In genomic region chr9:86980942-86981341, GRCm38 (mm10) we compare ENCODE assay signal across 30 mouse cellular contexts. TPM values are rescaled to one million over a fixed set of nuclear protein-coding genes. Genes with fewer than 3 reads are reported as not detected.
DNase-seq lines count a peak whose midpoint lies in the region; ATAC-seq lines count a peak whose summit lies in the region.
"Had no signal": no experiment of that assay in that cellular context is flagged by ENCODE, and none has a peak within 500 bp of the region (broad histone marks: within the 10 kb centered on the region; RNA-seq: fewer than 3 reads in every experiment).

No protein-coding gene starts in this region.

- no peaks in the 10 kb centered on the region for H3K36me3 ChIP-seq in forebrain, embryonic 16.5 days (ENCODE audit: control insufficient read depth, insufficient read depth)
- H3K36me3 ChIP-seq in forebrain, embryonic 11.5 days (ENCODE audit: control insufficient read depth, insufficient read depth, low read length), result no peaks in the 10 kb centered on the region
- H3K36me3 ChIP-seq in intestine, embryonic 16.5 days (ENCODE audit: control insufficient read depth, insufficient read depth, low read length), result no peaks in the 10 kb centered on the region
- H3K36me3 ChIP-seq in intestine, embryonic 15.5 days, result no peaks in the 10 kb centered on the region
- H3K36me3 ChIP-seq in midbrain, embryonic 16.5 days (ENCODE audit: control insufficient read depth, insufficient read depth, low read length), result no peaks in the 10 kb centered on the region
- H3K36me3 ChIP-seq in midbrain, embryonic 14.5 days (ENCODE audit: control insufficient read depth, insufficient read depth, low read length), result no peaks in the 10 kb centered on the region
- H3K36me3 ChIP-seq: embryonic facial prominence, embryonic 10.5 days; embryonic facial prominence, embryonic 13.5 days; heart, embryonic 12.5 days; heart, embryonic 15.5 days; hindbrain, embryonic 10.5 days; hindbrain, embryonic 13.5 days had no signal

- peaks cover 3% of the 10 kb centered on the region; the same call in 1 of the 2 replicates for H3K4me1 ChIP-seq in forebrain, embryonic 16.5 days (replicated peaks; ENCODE audit: control insufficient read depth, insufficient read depth, low read length)
- H3K4me1 ChIP-seq in forebrain, embryonic 11.5 days (replicated peaks; ENCODE audit: control insufficient read depth, insufficient read depth, low read length), result no peaks in the 10 kb centered on the region
- no peaks in the 10 kb centered on the region for H3K4me1 ChIP-seq in intestine, embryonic 16.5 days (ENCODE audit: control insufficient read depth, insufficient read depth, low read length)
- H3K4me1 ChIP-seq in intestine, embryonic 15.5 days (replicated peaks), result no peaks in the 10 kb centered on the region
- peaks cover 3% of the 10 kb centered on the region; the same call in 1 of the 2 replicates for H3K4me1 ChIP-seq in midbrain, embryonic 16.5 days (ENCODE audit: control insufficient read depth, insufficient read depth, low read length)
- H3K4me1 ChIP-seq in midbrain, embryonic 14.5 days (ENCODE audit: control insufficient read depth, insufficient read depth, low read length), result no peaks in the 10 kb centered on the region
- H3K4me1 ChIP-seq: heart, embryonic 15.5 days; hindbrain, embryonic 13.5 days had no signal

- H3K27me3 ChIP-seq in forebrain, embryonic 16.5 days (replicated peaks; ENCODE audit: control insufficient read depth, insufficient read depth, low read length), result no peaks in the 10 kb centered on the region
- no peaks in the 10 kb centered on the region for H3K27me3 ChIP-seq in forebrain, embryonic 11.5 days (ENCODE audit: control insufficient read depth, insufficient read depth, low read length)
- H3K27me3 ChIP-seq in intestine, embryonic 16.5 days (replicated peaks; ENCODE audit: control insufficient read depth, insufficient read depth, low read length), result no peaks in the 10 kb centered on the region
- H3K27me3 ChIP-seq in intestine, embryonic 15.5 days (replicated peaks), result no peaks in the 10 kb centered on the region
- no peaks in the 10 kb centered on the region for H3K27me3 ChIP-seq in midbrain, embryonic 16.5 days (ENCODE audit: control insufficient read depth, insufficient read depth, low read depth, low read length)
- H3K27me3 ChIP-seq in midbrain, embryonic 14.5 days (ENCODE audit: control insufficient read depth, insufficient read depth, low read length), result no peaks in the 10 kb centered on the region
- H3K27me3 ChIP-seq: embryonic facial prominence, embryonic 13.5 days; heart, embryonic 12.5 days; heart, embryonic 15.5 days; hindbrain, embryonic 13.5 days had no signal

- H3K27ac ChIP-seq in forebrain, embryonic 16.5 days (ENCODE audit: low read length), result no peak overlapping the region
- no peak overlapping the region for H3K27ac ChIP-seq in forebrain, embryonic 11.5 days (ENCODE audit: low read depth, low read length)
- no peak overlapping the region for H3K27ac ChIP-seq in intestine, embryonic 16.5 days (ENCODE audit: low read length)
- H3K27ac ChIP-seq in intestine, embryonic 15.5 days, result no peak overlapping the region
- no peak overlapping the region for H3K27ac ChIP-seq in midbrain, embryonic 16.5 days (ENCODE audit: low read length)
- no peak overlapping the region for H3K27ac ChIP-seq in midbrain, embryonic 14.5 days (replicated peaks; ENCODE audit: low read depth, low read length)
- H3K27ac ChIP-seq: embryonic facial prominence, embryonic 10.5 days; embryonic facial prominence, embryonic 13.5 days; gastrocnemius, adult 2 months; heart, embryonic 15.5 days; hindbrain, embryonic 10.5 days; hindbrain, embryonic 13.5 days had no signal

- DNase-seq in forebrain, embryonic 11.5 days (ENCODE audit: low spot score), result no peak
- no peak for DNase-seq in midbrain, embryonic 14.5 days
- DNase-seq in gastrocnemius, postnatal 14 days, result no peak
- DNase-seq: adrenal gland, adult 8-10 months; adrenal gland, postnatal 25 days; cerebellum, adult 11-12 months; cerebellum, adult 8-10 months; embryo, embryonic 11 days; gastrocnemius, adult 2 months; gastrocnemius, postnatal 25 days; heart, adult 18-20 months; heart, postnatal 10 days; heart, postnatal 36 days; kidney, adult 18-20 months had no signal

- no peak overlapping the region for H3K4me3 ChIP-seq in forebrain, embryonic 16.5 days (replicated peaks; ENCODE audit: low read length)
- H3K4me3 ChIP-seq in forebrain, embryonic 11.5 days (ENCODE audit: low read depth, low read length), result no peak overlapping the region
- no peak overlapping the region for H3K4me3 ChIP-seq in intestine, embryonic 16.5 days (ENCODE audit: low read length)
- no peak overlapping the region for H3K4me3 ChIP-seq in intestine, embryonic 15.5 days (replicated peaks)
- H3K4me3 ChIP-seq in midbrain, embryonic 16.5 days (ENCODE audit: low read depth, low read length), result no peak overlapping the region
- H3K4me3 ChIP-seq in midbrain, embryonic 14.5 days (replicated peaks; ENCODE audit: low read depth, low read length), result no peak overlapping the region
- H3K4me3 ChIP-seq: embryonic facial prominence, embryonic 10.5 days; embryonic facial prominence, embryonic 13.5 days; erythroblast, embryonic 14.5 days; gastrocnemius, adult 2 months; heart, embryonic 12.5 days; heart, embryonic 15.5 days; hindbrain, embryonic 10.5 days; hindbrain, embryonic 13.5 days had no signal

- no peak overlapping the region for H3K4me2 ChIP-seq in forebrain, embryonic 16.5 days (ENCODE audit: low read length)
- no peak overlapping the region for H3K4me2 ChIP-seq in forebrain, embryonic 11.5 days (ENCODE audit: low read depth, low read length, severe bottlenecking)
- H3K4me2 ChIP-seq in intestine, embryonic 16.5 days (ENCODE audit: low read depth, low read length), result no peak overlapping the region
- no peak overlapping the region for H3K4me2 ChIP-seq in intestine, embryonic 15.5 days (replicated peaks)
- no peak overlapping the region for H3K4me2 ChIP-seq in midbrain, embryonic 16.5 days (ENCODE audit: low read length)
- H3K4me2 ChIP-seq in midbrain, embryonic 14.5 days (ENCODE audit: low read length), result no peak overlapping the region
- H3K4me2 ChIP-seq: heart, embryonic 12.5 days; heart, embryonic 15.5 days; hindbrain, embryonic 13.5 days had no signal

- no peaks in the 10 kb centered on the region for H3K9me3 ChIP-seq in forebrain, embryonic 16.5 days (ENCODE audit: control insufficient read depth, low read length)
- no peaks in the 10 kb centered on the region for H3K9me3 ChIP-seq in forebrain, embryonic 11.5 days (ENCODE audit: control insufficient read depth, low read length)
- H3K9me3 ChIP-seq in intestine, embryonic 16.5 days (ENCODE audit: control insufficient read depth, low read length), result no peaks in the 10 kb centered on the region
- no peaks in the 10 kb centered on the region for H3K9me3 ChIP-seq in intestine, embryonic 15.5 days
- H3K9me3 ChIP-seq in midbrain, embryonic 16.5 days (replicated peaks; ENCODE audit: control insufficient read depth, low read length, poor library complexity, severe bottlenecking), result no peaks in the 10 kb centered on the region
- no peaks in the 10 kb centered on the region for H3K9me3 ChIP-seq in midbrain, embryonic 14.5 days (ENCODE audit: control insufficient read depth, low read length)
- H3K9me3 ChIP-seq: embryonic facial prominence, embryonic 10.5 days; embryonic facial prominence, embryonic 13.5 days; heart, embryonic 12.5 days; heart, embryonic 15.5 days; hindbrain, embryonic 10.5 days; hindbrain, embryonic 13.5 days had no signal

- 53% methylated on average over 2 of the region's 2 CpGs for WGBS in forebrain, embryonic 16.5 days
- WGBS in forebrain, embryonic 11.5 days, result 52% methylated on average over 2 of the region's 2 CpGs
- 39% methylated on average over 2 of the region's 2 CpGs for WGBS in intestine, embryonic 16.5 days
- WGBS in intestine, embryonic 15.5 days, result 46% methylated on average over 2 of the region's 2 CpGs
- WGBS in midbrain, embryonic 16.5 days, result 57% methylated on average over 2 of the region's 2 CpGs
- 61% methylated on average over 2 of the region's 2 CpGs for WGBS in midbrain, embryonic 14.5 days

- ATAC-seq in forebrain, embryonic 16.5 days, result peak; percentile 22; the same call in 1 of the 2 replicates
- ATAC-seq in forebrain, embryonic 11.5 days (replicated peaks; ENCODE audit: low FRiP score), result no peak
- ATAC-seq in intestine, embryonic 16.5 days, result 0 out of 2 replicates have a peak, but pooled peaks have one; percentile 16
- no peak for ATAC-seq in intestine, embryonic 15.5 days
- ATAC-seq in midbrain, embryonic 16.5 days, result peak; percentile 55; the same call in 1 of the 2 replicates
- no peak for ATAC-seq in midbrain, embryonic 14.5 days (ENCODE audit: low FRiP score, low TSS enrichment)
- ATAC-seq: activated CD4-positive, CD25-positive, alpha-beta regulatory T cell, adult 4 months; CD4-positive, CD25-positive, alpha-beta regulatory T cell, adult 4 months had no signal

- intact Hi-C loops in gastrocnemius, postnatal 14 days (cut with DNase I; ENCODE audit: low total_unique reads), result no loop called here

- H3K9ac ChIP-seq in forebrain, embryonic 16.5 days (replicated peaks; ENCODE audit: low read depth, low read length), result no peak overlapping the region
- H3K9ac ChIP-seq in forebrain, embryonic 11.5 days (ENCODE audit: low read length), result no peak overlapping the region
- no peak overlapping the region for H3K9ac ChIP-seq in intestine, embryonic 16.5 days (ENCODE audit: low read depth, low read length)
- no peak overlapping the region for H3K9ac ChIP-seq in intestine, embryonic 15.5 days
- no peak overlapping the region for H3K9ac ChIP-seq in midbrain, embryonic 16.5 days (ENCODE audit: low read depth, low read length)
- H3K9ac ChIP-seq in midbrain, embryonic 14.5 days (replicated peaks; ENCODE audit: low read length), result no peak overlapping the region
- H3K9ac ChIP-seq: embryonic facial prominence, embryonic 13.5 days; heart, embryonic 12.5 days; heart, embryonic 15.5 days; hindbrain, embryonic 13.5 days had no signal

RNA-seq across cellular contexts. Expression of gene Ripply2, which starts 34.4 kb away (rescaled TPM):
- 5.1 and 6.1 TPM in 2 replicates for polyA plus RNA-seq in forebrain, embryonic 16.5 days (2015; fragmentation: Nextera tagmentation; extraction: Ambion mirVana)
- 1.7 and 1.9 TPM in 2 replicates for polyA plus RNA-seq in forebrain, embryonic 11.5 days (2014; fragmentation: Nextera tagmentation; extraction: Ambion mirVana)
- 0.27 and 0.49 TPM in 2 replicates for polyA plus RNA-seq in intestine, embryonic 16.5 days (2015; fragmentation: Nextera tagmentation; extraction: Ambion mirVana)
- polyA plus RNA-seq in intestine, embryonic 15.5 days (2015; fragmentation: Nextera tagmentation; extraction: Ambion mirVana), result 0.33 and 0.35 TPM in 2 replicates
- polyA plus RNA-seq in midbrain, embryonic 16.5 days (2015; fragmentation: Nextera tagmentation; extraction: Ambion mirVana), result 9.3 and 9.4 TPM in 2 replicates
- 9.9 and 12.8 TPM in 2 replicates for polyA plus RNA-seq in midbrain, embryonic 14.5 days (2014; fragmentation: Nextera tagmentation; extraction: Ambion mirVana)
- not detected for total RNA-seq in gastrocnemius, postnatal 14 days (2021)
- total RNA-seq: gastrocnemius, adult 2 months; gastrocnemius, postnatal 25 days; heart, adult 18-20 months; heart, postnatal 10 days; heart, postnatal 36 days; MEL had no signal
- polyA plus RNA-seq: activated CD4-positive, CD25-positive, alpha-beta regulatory T cell, adult 4 months; C2C12; CD4-positive, CD25-positive, alpha-beta regulatory T cell, adult 4 months; embryonic facial prominence, embryonic 10.5 days; embryonic facial prominence, embryonic 13.5 days; erythroblast, embryonic 14.5 days; gonadal fat pad, adult 2 months had no signal

RNA-seq across cellular contexts. Expression of gene Cyb5r4, which starts 40.9 kb away (rescaled TPM):
- 68.4 and 80.6 TPM in 2 replicates for polyA plus RNA-seq in forebrain, embryonic 16.5 days (2015; fragmentation: Nextera tagmentation; extraction: Ambion mirVana)
- 105 and 110 TPM in 2 replicates for polyA plus RNA-seq in forebrain, embryonic 11.5 days (2014; fragmentation: Nextera tagmentation; extraction: Ambion mirVana)
- polyA plus RNA-seq in intestine, embryonic 16.5 days (2015; fragmentation: Nextera tagmentation; extraction: Ambion mirVana), result 56.4 and 57.6 TPM in 2 replicates
- 59.0 and 61.5 TPM in 2 replicates for polyA plus RNA-seq in intestine, embryonic 15.5 days (2015; fragmentation: Nextera tagmentation; extraction: Ambion mirVana)
- 56.8 and 61.3 TPM in 2 replicates for polyA plus RNA-seq in midbrain, embryonic 16.5 days (2015; fragmentation: Nextera tagmentation; extraction: Ambion mirVana)
- polyA plus RNA-seq in midbrain, embryonic 14.5 days (2014; fragmentation: Nextera tagmentation; extraction: Ambion mirVana), result 59.4 and 69.7 TPM in 2 replicates
- total RNA-seq in gastrocnemius, postnatal 14 days (2021), result 10 to 100 TPM; 19.9 to 21.6 TPM

Comparison
In these comparisons a context has a peak if more than half of its experiments do, and no peak if none do; other contexts are left out.
1. ATAC-seq: peak in forebrain, embryonic 16.5 days (single experiment), intestine, embryonic 16.5 days (single experiment) and midbrain, embryonic 16.5 days (single experiment); none in forebrain, embryonic 11.5 days (single experiment), intestine, embryonic 15.5 days (single experiment) and midbrain, embryonic 14.5 days (single experiment).